Mouse (Mus musculus) G1E (cell line): ENCODE measurements around the gene Cip2a.

Experiments used
- CTCF ChIP-seq: IDR thresholded peaks from 2 replicates; pipeline ENCODE4 v1.5.1; 2012; ENCODE audit warnings: low read depth, low read length, inconsistent platforms, mixed read lengths
- GATA1 ChIP-seq: IDR thresholded peaks from 2 replicates; pipeline ENCODE4 v1.6.1; 2012; ENCODE audit warnings: borderline replicate concordance, low read length, inconsistent platforms, mixed read lengths
- GATA2 ChIP-seq: IDR thresholded peaks from 2 replicates; pipeline ENCODE4 v1.6.1; 2012; ENCODE audit warnings: low read depth, low read length, inconsistent platforms, borderline replicate concordance
- POLR2AphosphoS5 ChIP-seq: IDR thresholded peaks from 2 replicates; pipeline ENCODE4 v1.6.1; 2012; ENCODE audit warnings: low read depth, low read length, inconsistent platforms; ENCODE audit not compliant: insufficient replicate concordance
- TAL1 ChIP-seq: conservative IDR thresholded peaks from 2 replicates; pipeline ENCODE4 v1.6.1; 2012; ENCODE audit warnings: low read depth, low read length, inconsistent platforms, mixed read lengths

DNA sequence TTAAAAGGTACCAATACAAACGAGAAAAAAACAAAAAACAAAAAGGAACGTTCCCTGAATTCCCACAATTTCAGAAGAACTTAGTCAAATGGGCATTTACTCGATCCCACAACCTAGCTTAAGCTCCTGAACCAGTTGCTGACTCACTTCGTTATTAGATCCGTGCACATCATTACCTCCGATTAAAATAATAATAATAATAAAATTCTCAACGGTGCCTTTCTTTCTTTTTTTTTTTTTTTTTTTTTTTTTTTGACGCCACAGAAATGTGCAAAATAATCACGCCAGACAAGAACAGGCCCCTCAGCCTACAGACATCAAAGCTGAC lies 790 bp upstream of the Cip2a start:
- no peak for TF ChIP-seq POLR2AphosphoS5
- no peak for TF ChIP-seq CTCF
- no peak for TF ChIP-seq GATA1
- no peak for TF ChIP-seq GATA2
- TF ChIP-seq TAL1, result no peak
